Comparison of ENCODE assay signal across 10 mouse cellular contexts in the genomic region with DNA sequence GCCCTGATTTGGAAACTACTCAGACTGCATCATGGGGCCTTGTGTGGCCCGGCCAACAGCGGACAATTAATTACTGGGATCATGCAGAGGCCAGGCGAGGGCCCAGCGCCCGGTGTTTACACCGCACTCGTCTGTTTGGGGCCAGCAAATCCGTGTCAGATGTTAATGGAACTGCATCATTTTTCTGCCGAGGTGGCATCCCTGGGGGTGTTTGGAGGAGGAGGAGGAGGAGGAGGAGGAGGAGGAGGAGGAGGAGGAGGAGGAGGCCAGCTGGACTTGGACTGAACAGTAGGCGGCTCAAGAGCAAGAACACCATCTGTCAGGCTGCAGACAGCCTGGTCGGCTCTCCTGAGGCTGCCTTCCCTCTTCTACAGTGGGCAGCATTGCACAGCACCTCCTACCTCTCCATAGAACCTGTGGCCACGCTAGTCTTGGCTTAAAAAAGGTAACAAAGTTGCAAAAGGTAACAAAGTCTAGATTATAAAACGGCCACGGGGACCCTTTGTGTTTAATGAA.
DNase-seq lines count a peak whose midpoint lies in the region; ATAC-seq and TF ChIP-seq lines count a peak whose summit lies in the region.
"Had no signal": no experiment of that assay in that cellular context is flagged by ENCODE, and none has a peak within 500 bp of the region (broad histone marks: within the 10 kb centered on the region; RNA-seq: fewer than 3 reads in every experiment).

No protein-coding gene starts in this region.

- intact Hi-C loops in gastrocnemius, postnatal 36 days (cut with DNase I) = no loop called here

- H3K4me3 ChIP-seq in lung, adult 2 months (replicated peaks; ENCODE audit: extremely low read depth, low read depth, low read length) = no peak overlapping the region
- H3K4me3 ChIP-seq: embryonic facial prominence, embryonic 13.5 days; limb, embryonic 10.5 days had no signal

- no peak for TF ChIP-seq CTCF in lung, adult 2 months (IDR thresholded peaks at IDR 0.05; ENCODE audit: insufficient read depth, low read length)

- TF ChIP-seq POLR2A in lung, adult 2 months (IDR thresholded peaks at IDR 0.05; ENCODE audit: borderline replicate concordance, extremely low read depth, low read depth, low read length) = no peak

- no peak for DNase-seq in cerebellum, adult 8-10 months
- peak; percentile 32 to 51 for DNase-seq in lung, adult 18-20 months
- DNase-seq in lung, adult 2 months = no peak
- DNase-seq in gastrocnemius, postnatal 36 days = peak; percentile 43 to 48
- peak; percentile 33 for DNase-seq in skeletal muscle tissue, adult 2 months (ENCODE audit: low read depth, low spot score)
- DNase-seq in layer of hippocampus, adult 18-20 months (ENCODE audit: low spot score in 2 of 2) = no peak
- no peak for DNase-seq in B cell, adult 2 months

- H3K4me1 ChIP-seq in lung, adult 2 months (ENCODE audit: control insufficient read depth, insufficient read depth, low read length) = no peaks in the 10 kb centered on the region

- WGBS in lung, adult 2 months = 39% methylated on average over 14 of the region's 14 CpGs

- ATAC-seq in cerebellum, adult (ENCODE audit: insufficient number of reproducible peaks, low FRiP score, low TSS enrichment) = peak; percentile 73

Comparison
In these comparisons a context has a peak if more than half of its experiments do, and no peak if none do; other contexts are left out.
1. DNase-seq: peak in lung, adult 18-20 months (2 of 2), gastrocnemius, postnatal 36 days (2 of 2) and skeletal muscle tissue, adult 2 months (single experiment); none in cerebellum, adult 8-10 months (single experiment), lung, adult 2 months (single experiment), layer of hippocampus, adult 18-20 months (0 of 2) and B cell, adult 2 months (0 of 2).